Mouse (Mus musculus) embryonic facial prominence, embryonic 10.5 days (tissue): ENCODE results near the gene Cdx2. TPM values are rescaled to one million over a fixed set of nuclear protein-coding genes. Genes with fewer than 3 reads are reported as not detected.

Experiments used
- DNase-seq: peaks from one replicate; pipeline ENCODE4 v3.0.0-alpha.2; 2017; ENCODE audit warnings: low spot score
- H3K27ac ChIP-seq: fragments of 300-500 bp; sonication (generic); replicated peaks from 2 replicates; pipeline ENCODE4 v1.5.1; 2016; ENCODE audit warnings: mild to moderate bottlenecking
- H3K27me3 ChIP-seq: fragments of 300-500 bp; sonication (generic); replicated peaks from 2 replicates; pipeline ENCODE4 v1.6.1; 2016; ENCODE audit warnings: low read depth, mild to moderate bottlenecking; ENCODE audit not compliant: poor library complexity, severe bottlenecking
- H3K36me3 ChIP-seq: fragments of 300-500 bp; sonication (generic); replicated peaks from 2 replicates; pipeline ENCODE4 v1.6.1; 2016; ENCODE audit warnings: mild to moderate bottlenecking, moderate library complexity
- H3K4me1 ChIP-seq: fragments of 300-500 bp; sonication (generic); 2 replicates; pipeline ENCODE4 v1.6.1; 2016
- H3K4me3 ChIP-seq: fragments of 300-500 bp; sonication (generic); 2 replicates; pipeline ENCODE4 v1.5.1; 2016; ENCODE audit warnings: mild to moderate bottlenecking, moderate library complexity
- H3K9me3 ChIP-seq: fragments of 300-500 bp; sonication (generic); 2 replicates; pipeline ENCODE4 v1.6.1; 2016; ENCODE audit warnings: mild to moderate bottlenecking
- WGBS: fragments of 180-500 bp; shearing (Covaris S2); methylation state at CpG from one replicate; pipeline ENCODE4 v1.1.7; 2016; 5-methylcytosine and 5-hydroxymethylcytosine counted together
- polyA plus RNA-seq: library from polyadenylated mRNA; unstranded; fragments of >200 nt; fragmentation: Nextera tagmentation; extraction: Ambion mirVana; gene quantifications from 2 replicates; pipeline ENCODE4 v1.2.1, GENCODE M21; 2016

Cdx2 gene
- polyA plus RNA-seq, 1 experiment from 2014 or later = not detected

- peak; percentile 39 for DNase-seq
- Histone ChIP-seq H3K4me1 (no peaks in the 10 kb centered on the region), H3K27ac (no peak overlapping the region), H3K4me3 (no peak overlapping the region), H3K36me3 (no peaks in the 10 kb centered on the region), H3K27me3 (peaks cover 100% of the 10 kb centered on the region), H3K9me3 (no peaks in the 10 kb centered on the region)
- 1% methylated on average over 27 of the region's 27 CpGs for WGBS
Measured at GRCm38 (mm10) chr5:147312830-147313685, 6.0 kb upstream of the Cdx2 start.

- no peak overlapping the region for H3K27ac ChIP-seq
- 4% methylated on average over 2 of the region's 2 CpGs for WGBS
- DNase-seq = no peak
- H3K27me3 ChIP-seq = peaks cover 100% of the 10 kb centered on the region
- peaks cover 16% of the 10 kb centered on the region for H3K4me1 ChIP-seq
- H3K36me3 ChIP-seq = no peaks in the 10 kb centered on the region
- no peaks in the 10 kb centered on the region for H3K9me3 ChIP-seq
- H3K4me3 ChIP-seq = no peak overlapping the region
Measured at GRCm38 (mm10) chr5:147309786-147310185, 2.7 kb upstream of the Cdx2 start.

- H3K4me1 ChIP-seq = peaks cover 22% of the 10 kb centered on the region
- no peaks in the 10 kb centered on the region for H3K36me3 ChIP-seq
- no peak overlapping the region for H3K4me3 ChIP-seq
- H3K27ac ChIP-seq = no peak overlapping the region
- no peaks in the 10 kb centered on the region for H3K9me3 ChIP-seq
- peaks cover 100% of the 10 kb centered on the region for H3K27me3 ChIP-seq
- no peak for DNase-seq
- WGBS = 4% methylated on average over 9 of the region's 9 CpGs
Measured at GRCm38 (mm10) chr5:147308451-147308850, 1.4 kb upstream of the Cdx2 start.

DNA sequence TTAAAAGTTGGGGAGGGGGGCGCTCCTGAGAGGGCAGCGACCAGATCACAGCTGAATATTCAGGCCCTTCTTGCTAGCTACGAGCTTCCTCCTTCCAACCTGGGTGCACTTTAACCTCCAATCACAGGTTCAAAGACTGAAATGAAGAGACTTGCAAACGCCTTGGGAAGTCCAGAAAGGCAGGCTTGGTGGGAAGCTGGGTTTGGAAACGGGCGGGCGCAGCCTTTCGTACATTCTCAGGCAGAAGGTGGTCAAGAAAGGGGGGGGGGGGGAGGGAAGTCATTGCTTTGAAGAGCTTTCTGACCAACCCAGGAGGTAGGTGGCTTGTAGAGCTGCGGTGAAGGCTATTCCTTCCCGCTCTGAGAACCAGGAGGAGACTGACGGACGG is 322 bp upstream of the Cdx2 start:
- Histone ChIP-seq H3K27ac (no peak overlapping the region), H3K4me1 (peaks cover 22% of the 10 kb centered on the region), H3K36me3 (no peaks in the 10 kb centered on the region), H3K27me3 (peaks cover 100% of the 10 kb centered on the region), H3K4me3 (no peak overlapping the region), H3K9me3 (no peaks in the 10 kb centered on the region)
- peak; percentile 28 for DNase-seq
- 2% methylated on average over 12 of the region's 12 CpGs for WGBS

DNA sequence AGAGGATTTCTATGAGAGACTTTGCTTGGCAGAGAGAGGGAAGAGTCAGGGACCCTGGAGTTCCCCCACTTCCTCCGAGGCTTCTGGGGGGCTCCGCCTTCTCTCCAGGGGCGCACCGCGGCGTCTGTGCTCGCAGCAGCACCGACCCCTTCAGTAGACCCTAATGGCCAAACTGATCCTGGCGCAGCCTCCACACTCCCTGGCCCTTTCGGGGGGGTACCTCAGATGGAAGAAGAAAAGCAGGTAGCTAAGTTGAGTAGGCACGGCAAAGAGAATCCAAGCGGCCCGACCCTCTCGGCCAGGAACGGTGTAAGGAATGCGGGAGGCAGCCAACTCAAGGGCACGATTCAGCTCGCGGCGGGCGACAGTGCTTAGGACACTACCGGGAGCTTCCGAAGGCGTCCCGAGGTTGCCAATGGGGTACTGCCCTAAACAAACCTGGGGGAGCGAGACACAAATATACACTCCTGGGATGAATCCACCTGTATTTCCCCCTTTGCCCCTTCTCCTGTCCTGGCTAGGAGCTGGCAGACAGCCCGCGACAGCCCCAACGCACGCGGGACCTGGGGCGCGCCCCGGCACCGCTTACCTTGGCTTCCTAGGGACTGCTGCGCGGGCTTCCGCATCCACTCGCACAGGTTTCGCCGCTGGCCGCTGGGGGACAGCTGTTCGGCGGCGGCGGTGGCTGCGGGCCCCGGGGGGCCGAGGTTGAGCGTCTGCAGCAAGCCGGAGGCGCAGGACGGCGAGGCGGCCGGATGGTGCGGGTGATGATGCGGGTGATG is 1.0 kb downstream of the Cdx2 start:
- H3K36me3 ChIP-seq = no peaks in the 10 kb centered on the region
- H3K27me3 ChIP-seq = peaks cover 100% of the 10 kb centered on the region
- DNase-seq = peak; percentile 57
- peak overlapping the region; percentile 36 for H3K4me3 ChIP-seq
- peaks cover 25% of the 10 kb centered on the region for H3K4me1 ChIP-seq
- under 1% methylated on average over 58 of the region's 58 CpGs for WGBS
- H3K27ac ChIP-seq = no peak overlapping the region
- H3K9me3 ChIP-seq = no peaks in the 10 kb centered on the region

GRCm38 (mm10) chr5:147305166-147305565 is 1.9 kb downstream of the Cdx2 start:
- DNase-seq = peak; percentile 52
- under 1% methylated on average over 16 of the region's 16 CpGs for WGBS
- Histone ChIP-seq H3K9me3 (no peaks in the 10 kb centered on the region), H3K27ac (no peak overlapping the region), H3K4me3 (peak overlapping the region; percentile 13; the same call in 1 of the 2 replicates), H3K27me3 (peaks cover 100% of the 10 kb centered on the region), H3K36me3 (no peaks in the 10 kb centered on the region), H3K4me1 (peaks cover 26% of the 10 kb centered on the region)

- DNase-seq = peak; percentile 63
- peak overlapping the region; percentile 13; the same call in 1 of the 2 replicates for H3K4me3 ChIP-seq
- under 1% methylated on average over 54 of the region's 54 CpGs for WGBS
Measured at GRCm38 (mm10) chr5:147304276-147305155, 2.6 kb downstream of the Cdx2 start.

GRCm38 (mm10) chr5:147302746-147303400 is 4.2 kb downstream of the Cdx2 start:
- Histone ChIP-seq H3K9me3 (no peaks in the 10 kb centered on the region), H3K36me3 (no peaks in the 10 kb centered on the region), H3K27me3 (peaks cover 100% of the 10 kb centered on the region), H3K4me1 (peaks cover 36% of the 10 kb centered on the region), H3K4me3 (no peak overlapping the region), H3K27ac (no peak overlapping the region)
- 4% methylated on average over 13 of the region's 13 CpGs for WGBS
- peak; percentile 33 for DNase-seq

More at GRCm38 (mm10) chr5:147304276-147305155, 2.6 kb downstream of the Cdx2 start:
- Histone ChIP-seq H3K9me3 (no peaks in the 10 kb centered on the region), H3K27ac (no peak overlapping the region), H3K27me3 (peaks cover 100% of the 10 kb centered on the region), H3K36me3 (no peaks in the 10 kb centered on the region), H3K4me1 (peaks cover 33% of the 10 kb centered on the region)

DNA sequence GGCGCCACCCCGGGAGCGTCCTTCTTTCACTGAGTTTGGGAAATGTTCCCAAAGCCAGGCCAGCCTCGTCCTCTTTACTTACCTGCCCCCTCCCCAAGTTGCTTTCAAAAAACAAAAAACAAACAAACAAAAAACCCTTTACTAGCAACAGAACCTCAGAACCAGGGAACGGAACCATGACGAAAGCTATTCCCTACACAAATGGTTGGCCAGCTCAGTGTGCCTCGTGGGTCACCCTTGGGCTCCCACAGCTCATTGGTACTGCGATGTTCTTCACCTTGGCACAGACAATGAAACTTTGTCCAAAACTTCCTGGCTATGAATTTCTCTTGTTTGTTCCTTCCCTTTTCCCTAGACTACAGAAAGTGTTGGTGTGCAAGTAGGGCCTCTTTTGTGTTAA is 4.9 kb downstream of the Cdx2 start:
- no peaks in the 10 kb centered on the region for H3K9me3 ChIP-seq
- H3K4me3 ChIP-seq = no peak overlapping the region
- H3K27ac ChIP-seq = no peak overlapping the region
- 2% methylated on average over 8 of the region's 8 CpGs for WGBS
- no peaks in the 10 kb centered on the region for H3K36me3 ChIP-seq
- DNase-seq = no peak
- H3K27me3 ChIP-seq = peaks cover 100% of the 10 kb centered on the region
- peaks cover 36% of the 10 kb centered on the region for H3K4me1 ChIP-seq

DNA sequence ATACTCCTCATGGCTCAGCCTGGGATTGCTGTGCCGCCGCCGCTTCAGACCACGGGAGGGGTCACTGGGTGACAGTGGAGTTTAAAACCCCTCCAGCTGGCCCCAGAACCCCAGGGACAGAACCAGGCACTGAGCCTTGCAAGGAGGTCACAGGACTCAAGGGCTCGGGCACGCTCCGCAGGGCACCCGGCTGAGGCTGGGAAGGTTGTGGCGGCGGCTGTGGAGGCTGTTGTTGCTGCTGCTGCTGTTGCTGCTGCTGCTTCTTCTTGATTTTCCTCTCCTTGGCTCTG is 5.3 kb downstream of the Cdx2 start:
- Histone ChIP-seq H3K27me3 (peaks cover 100% of the 10 kb centered on the region), H3K4me1 (peaks cover 32% of the 10 kb centered on the region), H3K9me3 (no peaks in the 10 kb centered on the region), H3K36me3 (no peaks in the 10 kb centered on the region), H3K4me3 (no peak overlapping the region), H3K27ac (no peak overlapping the region)
- under 1% methylated on average over 10 of the region's 10 CpGs for WGBS
- peak; percentile 61 for DNase-seq

DNA sequence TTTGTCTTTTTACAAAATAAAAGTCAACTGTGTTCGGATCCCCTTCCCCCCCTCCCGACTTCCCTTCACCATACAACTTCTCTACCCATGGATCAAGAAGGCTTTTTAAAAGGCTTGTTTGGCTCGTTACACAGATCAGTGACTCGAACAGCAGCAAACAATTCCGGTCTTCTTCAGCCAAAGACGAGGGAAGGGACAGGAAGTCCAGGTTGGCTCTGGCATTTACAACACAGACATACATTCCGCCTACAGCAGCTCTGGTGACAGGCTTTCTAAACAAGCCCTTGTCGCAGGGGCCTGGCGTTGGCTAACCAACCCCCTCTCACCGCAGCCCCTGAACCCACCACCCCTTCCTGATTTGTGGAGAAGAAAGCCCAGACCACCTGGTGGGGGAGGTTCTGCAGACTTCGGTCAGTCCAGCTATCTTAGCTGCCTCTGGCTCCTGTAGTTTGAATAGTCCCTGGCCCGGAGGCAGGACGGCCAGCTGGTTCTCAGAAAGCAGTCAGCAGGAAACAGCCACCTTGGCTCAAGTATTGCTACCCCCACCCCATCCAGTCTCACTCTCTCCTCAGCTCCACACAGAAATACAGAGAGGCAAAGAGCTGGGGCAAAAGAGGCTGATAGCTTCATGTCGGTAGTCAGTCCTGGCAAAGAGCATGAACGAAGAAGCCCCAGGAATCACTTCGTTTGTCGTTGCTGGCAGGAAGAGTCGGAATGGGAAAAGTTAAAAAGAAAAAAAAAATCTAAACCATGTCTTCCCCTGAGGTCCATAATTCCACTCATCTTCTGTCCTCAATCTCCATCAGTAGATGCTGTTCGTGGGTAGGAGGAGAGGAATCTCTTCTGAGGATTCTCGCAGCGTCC is 5.9 kb downstream of the Cdx2 start:
- peak; percentile 65 for DNase-seq
- H3K27ac ChIP-seq = no peak overlapping the region
- H3K4me1 ChIP-seq = peaks cover 26% of the 10 kb centered on the region
- under 1% methylated on average over 21 of the region's 21 CpGs for WGBS
- H3K36me3 ChIP-seq = no peaks in the 10 kb centered on the region
- no peak overlapping the region for H3K4me3 ChIP-seq
- peaks cover 100% of the 10 kb centered on the region for H3K27me3 ChIP-seq
- no peaks in the 10 kb centered on the region for H3K9me3 ChIP-seq
